Mouse (Mus musculus) heart, embryonic 10.5 days (tissue): ENCODE results near the gene Ostm1. TPM values are rescaled to one million over a fixed set of nuclear protein-coding genes. Genes with fewer than 3 reads are reported as not detected.

ENCODE experiments used
- DNase-seq: peaks from one replicate; pipeline ENCODE4 v3.0.0-alpha.2; 2017; ENCODE audit warnings: low spot score
- H3K27ac ChIP-seq: fragments of 300-500 bp; sonication (generic); 2 replicates; pipeline ENCODE4 v1.5.1; 2016; ENCODE audit warnings: mild to moderate bottlenecking
- H3K27me3 ChIP-seq: fragments of 300-500 bp; sonication (generic); 2 replicates; pipeline ENCODE4 v1.6.1; 2016; ENCODE audit warnings: mild to moderate bottlenecking; ENCODE audit not compliant: poor library complexity, insufficient read depth, severe bottlenecking
- H3K36me3 ChIP-seq: fragments of 300-500 bp; sonication (generic); 2 replicates; pipeline ENCODE4 v1.6.1; 2016; ENCODE audit warnings: mild to moderate bottlenecking, moderate library complexity
- H3K4me1 ChIP-seq: fragments of 300-500 bp; sonication (generic); 2 replicates; pipeline ENCODE4 v1.6.1; 2016; ENCODE audit warnings: mild to moderate bottlenecking
- H3K4me3 ChIP-seq: fragments of 300-500 bp; sonication (generic); 2 replicates; pipeline ENCODE4 v1.5.1; 2016; ENCODE audit warnings: mild to moderate bottlenecking, moderate library complexity
- H3K9me3 ChIP-seq: fragments of 300-500 bp; sonication (generic); 2 replicates; pipeline ENCODE4 v1.6.1; 2016; ENCODE audit warnings: mild to moderate bottlenecking, moderate library complexity
- WGBS: fragments of 180-500 bp; shearing (Covaris S2); methylation state at CpG from one replicate; pipeline ENCODE4 v1.1.7; 2016; 5-methylcytosine and 5-hydroxymethylcytosine counted together
- polyA plus RNA-seq: library from polyadenylated mRNA; unstranded; fragments of >200 nt; fragmentation: Nextera tagmentation; extraction: Ambion mirVana; gene quantifications from 2 replicates; pipeline ENCODE4 v1.2.1, GENCODE M21; 2016

Gene Ostm1
- polyA plus RNA-seq, 1 experiment from 2014 or later, result 21.1 TPM

- no peaks in the 10 kb centered on the region for H3K9me3 ChIP-seq
- 6% methylated on average over 8 of the region's 8 CpGs for WGBS
- H3K4me1 ChIP-seq, result peaks cover 32% of the 10 kb centered on the region
- H3K27me3 ChIP-seq, result peaks cover 100% of the 10 kb centered on the region
- no peak for DNase-seq
- no peak overlapping the region for H3K27ac ChIP-seq
- no peaks in the 10 kb centered on the region for H3K36me3 ChIP-seq
- no peak overlapping the region for H3K4me3 ChIP-seq
Measured at GRCm38 (mm10) chr10:42587961-42588750, 4.5 kb downstream of the Ostm1 start.

- Histone ChIP-seq H3K4me3 (no peak overlapping the region), H3K4me1 (peaks cover 18% of the 10 kb centered on the region), H3K27me3 (peaks cover 100% of the 10 kb centered on the region), H3K27ac (no peak overlapping the region), H3K9me3 (no peaks in the 10 kb centered on the region), H3K36me3 (no peaks in the 10 kb centered on the region)
- 2% methylated on average over 5 of the region's 5 CpGs for WGBS
- no peak for DNase-seq
Measured at GRCm38 (mm10) chr10:42589505-42589904, 5.9 kb downstream of the Ostm1 start.

- no peak for DNase-seq
- WGBS, result 2% methylated on average over 19 of the region's 19 CpGs
- Histone ChIP-seq H3K4me1 (peaks cover 15% of the 10 kb centered on the region), H3K27me3 (peaks cover 100% of the 10 kb centered on the region), H3K27ac (no peak overlapping the region), H3K9me3 (no peaks in the 10 kb centered on the region), H3K36me3 (no peaks in the 10 kb centered on the region), H3K4me3 (no peak overlapping the region)
Measured at GRCm38 (mm10) chr10:42590261-42591184, 6.9 kb downstream of the Ostm1 start.

- H3K27me3 ChIP-seq, result peaks cover 99% of the 10 kb centered on the region
- DNase-seq, result no peak
- H3K27ac ChIP-seq, result no peak overlapping the region
- peak overlapping the region; percentile 52 for H3K4me3 ChIP-seq
- no peaks in the 10 kb centered on the region for H3K9me3 ChIP-seq
- peaks cover 15% of the 10 kb centered on the region for H3K4me1 ChIP-seq
- H3K36me3 ChIP-seq, result no peaks in the 10 kb centered on the region
- WGBS, result under 1% methylated on average over 67 of the region's 67 CpGs
Measured at GRCm38 (mm10) chr10:42591185-42591992, 7.8 kb downstream of the Ostm1 start.

DNA sequence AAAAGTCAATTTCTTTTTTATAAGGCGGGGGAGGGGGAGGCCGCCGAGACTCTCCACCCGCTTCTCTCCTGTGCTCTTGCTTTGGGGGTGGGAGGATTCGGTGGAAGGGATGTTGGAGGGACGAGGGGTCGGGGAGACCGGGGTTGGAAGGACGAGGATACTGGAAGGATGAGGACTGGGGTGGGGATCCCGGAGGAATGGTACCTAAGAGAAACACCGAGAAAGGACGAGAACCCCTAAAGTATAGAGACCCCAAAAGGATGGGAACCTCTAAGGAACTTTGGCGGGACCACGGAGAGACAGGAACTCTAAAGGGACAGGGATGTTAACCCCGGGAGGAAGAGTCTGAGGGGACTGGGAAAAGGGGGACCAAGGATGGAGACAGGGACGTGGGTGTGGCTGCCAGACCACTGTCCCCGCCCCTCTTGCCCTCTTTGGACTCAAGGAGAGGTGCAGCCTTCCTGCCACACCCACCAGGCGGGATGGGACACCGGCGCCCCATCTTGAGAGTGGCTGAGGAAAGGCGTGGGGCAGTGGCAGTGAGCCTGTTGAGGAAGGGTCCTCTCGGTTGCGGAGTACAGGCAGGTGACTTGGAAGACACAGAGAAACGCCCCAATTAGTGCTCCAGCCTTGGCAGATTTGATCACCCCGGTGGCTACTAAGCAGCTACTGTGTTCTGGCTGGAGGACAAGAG lies 8.5 kb downstream of the Ostm1 start:
- Histone ChIP-seq H3K9me3 (no peaks in the 10 kb centered on the region), H3K4me1 (peaks cover 15% of the 10 kb centered on the region), H3K4me3 (peak overlapping the region; percentile 52), H3K27ac (no peak overlapping the region), H3K36me3 (no peaks in the 10 kb centered on the region), H3K27me3 (peaks cover 98% of the 10 kb centered on the region)
- no peak for DNase-seq
- under 1% methylated on average over 25 of the region's 25 CpGs for WGBS

DNA sequence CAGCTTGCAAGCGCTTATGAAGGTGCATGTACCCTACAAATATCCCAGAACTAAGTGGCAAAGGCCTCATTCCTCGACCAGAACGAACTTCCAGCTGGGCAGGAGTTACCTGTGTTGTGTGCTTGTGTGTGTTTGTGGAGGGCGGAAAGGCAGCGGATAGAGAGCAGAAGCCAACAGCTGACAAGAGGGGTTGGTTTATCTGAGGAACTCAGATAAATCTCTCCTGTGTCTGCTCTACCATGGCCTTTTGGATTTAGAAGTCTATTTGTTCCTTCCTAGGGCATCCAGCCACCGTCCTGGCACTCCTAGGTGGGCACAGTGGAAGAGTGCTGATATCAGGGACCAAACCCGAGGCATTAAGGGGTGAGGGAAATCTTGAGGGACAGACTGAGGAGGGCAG lies 9.6 kb downstream of the Ostm1 start:
- Histone ChIP-seq H3K4me3 (no peak overlapping the region), H3K27me3 (peaks cover 95% of the 10 kb centered on the region), H3K4me1 (peaks cover 15% of the 10 kb centered on the region), H3K27ac (no peak overlapping the region), H3K36me3 (no peaks in the 10 kb centered on the region), H3K9me3 (no peaks in the 10 kb centered on the region)
- DNase-seq, result no peak
- WGBS, result 8% methylated on average over 7 of the region's 7 CpGs

DNA sequence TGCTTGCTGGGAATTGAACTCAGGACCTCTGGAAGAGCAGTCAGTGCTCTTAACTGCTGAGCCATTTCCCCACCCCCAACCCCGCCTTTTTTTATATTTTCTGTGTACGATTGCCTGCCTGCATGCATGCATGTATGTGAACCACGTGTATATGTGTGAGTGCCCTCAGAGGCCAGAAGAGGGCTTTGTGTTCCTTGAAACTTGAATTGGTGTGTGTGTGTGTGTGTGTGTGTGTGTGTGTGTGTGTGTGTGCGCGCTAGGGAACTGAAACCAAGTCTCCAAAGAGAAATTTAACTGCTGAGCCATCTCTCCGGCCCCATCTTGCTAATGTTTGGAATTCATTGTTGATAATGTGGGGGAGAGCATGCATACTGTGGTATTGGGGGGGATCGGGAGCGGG lies 15.0 kb downstream of the Ostm1 start:
- H3K4me3 ChIP-seq, result no peak overlapping the region
- H3K27ac ChIP-seq, result no peak overlapping the region
- H3K27me3 ChIP-seq, result peaks cover 65% of the 10 kb centered on the region
- no peaks in the 10 kb centered on the region for H3K36me3 ChIP-seq
- WGBS, result 84% methylated on average over 8 of the region's 8 CpGs
- no peak for DNase-seq
- no peaks in the 10 kb centered on the region for H3K9me3 ChIP-seq
- no peaks in the 10 kb centered on the region for H3K4me1 ChIP-seq

DNA sequence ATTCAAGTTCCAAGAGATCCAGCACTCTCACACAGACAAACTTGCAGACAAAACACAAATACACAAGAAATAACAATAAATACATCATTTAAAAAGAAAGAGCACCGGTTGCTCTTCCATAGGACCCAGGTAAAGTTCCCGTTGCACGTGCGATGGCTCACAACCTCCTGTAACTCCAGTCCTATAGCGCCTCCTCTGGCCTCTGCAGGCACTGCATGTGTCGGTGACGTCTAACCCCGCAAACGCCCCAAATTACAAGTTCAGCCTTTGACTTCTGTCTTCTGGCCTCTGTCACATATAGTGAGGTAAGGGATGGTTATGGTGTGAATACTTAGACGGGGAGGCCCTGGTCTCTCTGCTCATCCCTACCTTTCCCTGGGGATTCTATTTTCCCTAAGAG lies 17.9 kb downstream of the Ostm1 start:
- no peak for DNase-seq
- Histone ChIP-seq H3K4me3 (no peak overlapping the region), H3K4me1 (no peaks in the 10 kb centered on the region), H3K27me3 (peaks cover 39% of the 10 kb centered on the region), H3K27ac (no peak overlapping the region), H3K9me3 (0 out of 2 replicates have a peak, but pooled peaks cover 4% of the 10 kb centered on the region), H3K36me3 (no peaks in the 10 kb centered on the region)
- WGBS, result 17% methylated on average over 10 of the region's 10 CpGs

GRCm38 (mm10) chr10:42604874-42605273 lies 21.3 kb downstream of the Ostm1 start:
- no peak overlapping the region for H3K27ac ChIP-seq
- WGBS, result 62% methylated on average over 2 of the region's 2 CpGs
- peaks cover 36% of the 10 kb centered on the region for H3K27me3 ChIP-seq
- DNase-seq, result no peak
- no peaks in the 10 kb centered on the region for H3K36me3 ChIP-seq
- no peaks in the 10 kb centered on the region for H3K4me1 ChIP-seq
- H3K4me3 ChIP-seq, result no peak overlapping the region
- H3K9me3 ChIP-seq, result peaks cover 9% of the 10 kb centered on the region; the same call in 1 of the 2 replicates

- H3K27me3 ChIP-seq, result peaks cover 40% of the 10 kb centered on the region
Measured at GRCm38 (mm10) chr10:42606757-42607156, 23.1 kb downstream of the Ostm1 start.

DNA sequence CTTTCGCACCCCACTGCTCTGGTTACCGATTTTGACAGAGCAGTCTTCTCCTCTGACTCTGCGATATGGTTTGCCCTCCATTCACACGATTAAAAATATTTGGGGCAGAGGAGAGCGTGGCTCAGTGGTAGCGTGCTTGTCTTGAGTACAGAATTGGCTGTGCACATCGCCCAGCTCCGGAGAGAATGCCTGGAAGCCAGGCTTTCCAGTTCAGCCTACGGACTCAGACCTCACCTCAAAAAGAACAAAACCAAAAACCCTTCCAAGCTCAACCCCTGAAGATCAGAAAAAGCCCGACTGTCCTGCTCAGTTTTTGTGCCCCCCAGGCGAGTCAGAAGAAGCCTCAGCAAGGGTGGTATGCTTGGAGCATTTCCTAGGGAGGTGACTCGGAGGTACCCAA lies 29.5 kb downstream of the Ostm1 start:
- 9% methylated on average over 12 of the region's 12 CpGs for WGBS
- Histone ChIP-seq H3K9me3 (no peaks in the 10 kb centered on the region), H3K27me3 (peaks cover 94% of the 10 kb centered on the region), H3K4me3 (no peak overlapping the region), H3K4me1 (peaks cover 9% of the 10 kb centered on the region; the same call in 1 of the 2 replicates), H3K36me3 (no peaks in the 10 kb centered on the region), H3K27ac (no peak overlapping the region)
- DNase-seq, result no peak

More at GRCm38 (mm10) chr10:42606757-42607156, 23.1 kb downstream of the Ostm1 start:
- no peaks in the 10 kb centered on the region for H3K4me1 ChIP-seq
- no peak for DNase-seq
- no peak overlapping the region for H3K27ac ChIP-seq
- H3K4me3 ChIP-seq, result no peak overlapping the region
- peaks cover 9% of the 10 kb centered on the region; the same call in 1 of the 2 replicates for H3K9me3 ChIP-seq
- 59% methylated on average over 4 of the region's 4 CpGs for WGBS
- H3K36me3 ChIP-seq, result no peaks in the 10 kb centered on the region
